Mouse (Mus musculus) limb, embryonic 11.5 days (tissue): ENCODE results near the gene Izumo1r. TPM values are rescaled to one million over a fixed set of nuclear protein-coding genes. Genes with fewer than 3 reads are reported as not detected.

Experiments used
- ATAC-seq: fragments of 200-750 bp; cut with Nextera tagmentation; 2 replicates; pipeline ENCODE4 v1.8.0; 2017; ENCODE audit warnings: low read depth; ENCODE audit not compliant: insufficient number of reproducible peaks, low FRiP score, low TSS enrichment
- DNase-seq: peaks from one replicate; pipeline ENCODE4 v3.0.0-alpha.2; 2015; ENCODE audit warnings: low spot score
- H3K27ac ChIP-seq: fragments of 300-500 bp; sonication (generic); replicated peaks from 2 replicates; pipeline ENCODE4 v1.5.1; 2014; ENCODE audit warnings: low read depth, mild to moderate bottlenecking, low read length
- H3K27me3 ChIP-seq: fragments of 300-500 bp; sonication (generic); 2 replicates; pipeline ENCODE4 v1.6.1; 2014; ENCODE audit warnings: mild to moderate bottlenecking, low read length, mixed read lengths; ENCODE audit not compliant: control insufficient read depth, insufficient read depth
- H3K36me3 ChIP-seq: fragments of 300-500 bp; sonication (generic); 2 replicates; pipeline ENCODE4 v1.6.1; 2014; ENCODE audit warnings: mild to moderate bottlenecking, low read length, moderate library complexity, mixed read lengths; ENCODE audit not compliant: control insufficient read depth, insufficient read depth
- H3K4me1 ChIP-seq: fragments of 300-500 bp; sonication (generic); 2 replicates; pipeline ENCODE4 v1.6.1; 2014; ENCODE audit warnings: low read length, mixed read lengths; ENCODE audit not compliant: control insufficient read depth, insufficient read depth
- H3K4me2 ChIP-seq: fragments of 300-500 bp; sonication (generic); 2 replicates; pipeline ENCODE4 v1.6.1; 2014; ENCODE audit warnings: low read depth, mild to moderate bottlenecking, moderate library complexity; ENCODE audit not compliant: severe bottlenecking
- H3K4me3 ChIP-seq: fragments of 300-500 bp; sonication (generic); 2 replicates; pipeline ENCODE4 v1.5.1; 2014; ENCODE audit warnings: low read depth, low read length
- H3K9ac ChIP-seq: fragments of 300-500 bp; sonication (generic); 2 replicates; pipeline ENCODE4 v1.6.1; 2014; ENCODE audit warnings: mild to moderate bottlenecking, low read length
- H3K9me3 ChIP-seq: fragments of 300-500 bp; sonication (generic); 2 replicates; pipeline ENCODE4 v1.6.1; 2016; ENCODE audit warnings: low read length; ENCODE audit not compliant: control insufficient read depth
- WGBS: fragments of 180-500 bp; shearing (Covaris S2); extraction: QIAGEN DNeasy Blood & Tissue Kit; methylation state at CpG from one replicate; pipeline ENCODE4 v1.1.7; 2014; 5-methylcytosine and 5-hydroxymethylcytosine counted together
- polyA plus RNA-seq: library from polyadenylated mRNA; unstranded; fragments of >200 nt; fragmentation: Nextera tagmentation; extraction: Ambion mirVana; gene quantifications from 2 replicates; pipeline ENCODE4 v1.2.1, GENCODE M21; 2014

Gene Izumo1r
- polyA plus RNA-seq, 1 experiment from 2014 or later = not detected

- Histone ChIP-seq H3K27me3 (no peaks in the 10 kb centered on the region), H3K9ac (no peak overlapping the region), H3K36me3 (no peaks in the 10 kb centered on the region), H3K27ac (no peak overlapping the region), H3K4me3 (no peak overlapping the region), H3K4me1 (no peaks in the 10 kb centered on the region), H3K9me3 (no peaks in the 10 kb centered on the region), H3K4me2 (no peak overlapping the region)
- DNase-seq = no peak
- ATAC-seq = no peak
- WGBS = 57% methylated on average over 2 of the region's 2 CpGs
These were observed 31.1 kb upstream of the Izumo1r start for GRCm38 (mm10) chr9:14934851-14935250.

DNA sequence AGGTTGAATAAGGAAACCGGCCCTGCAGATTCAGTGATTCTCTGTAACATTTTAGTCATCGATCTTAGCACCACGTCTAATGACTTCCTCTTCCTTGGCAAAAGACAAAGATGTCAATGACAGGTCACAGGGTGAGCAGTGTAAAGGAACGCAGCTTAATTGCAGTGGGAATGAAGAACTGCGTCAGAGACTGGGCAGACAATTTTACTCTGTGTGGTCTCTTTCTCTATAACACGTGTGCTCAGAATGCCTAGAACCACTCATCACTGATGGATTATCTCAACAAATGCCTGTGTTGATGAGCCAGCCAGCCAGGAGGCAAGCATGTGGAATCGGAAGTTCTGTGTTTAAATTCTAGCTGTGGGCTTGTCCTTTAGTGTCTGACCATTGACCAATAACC is 28.2 kb upstream of the Izumo1r start:
- Histone ChIP-seq H3K4me3 (no peak overlapping the region), H3K27me3 (no peaks in the 10 kb centered on the region), H3K27ac (no peak overlapping the region), H3K36me3 (no peaks in the 10 kb centered on the region), H3K9ac (no peak overlapping the region), H3K4me2 (no peak overlapping the region), H3K9me3 (no peaks in the 10 kb centered on the region), H3K4me1 (no peaks in the 10 kb centered on the region)
- 57% methylated on average over 7 of the region's 7 CpGs for WGBS
- ATAC-seq (no peak), DNase-seq (no peak)

- no peaks in the 10 kb centered on the region for H3K9me3 ChIP-seq
- no peak overlapping the region for H3K4me2 ChIP-seq
- H3K27me3 ChIP-seq = no peaks in the 10 kb centered on the region
- ATAC-seq (no peak), DNase-seq (no peak)
- no peaks in the 10 kb centered on the region for H3K36me3 ChIP-seq
- no peak overlapping the region for H3K9ac ChIP-seq
- no peak overlapping the region for H3K4me3 ChIP-seq
- H3K27ac ChIP-seq = no peak overlapping the region
- 86% methylated on average over 8 of the region's 8 CpGs for WGBS
- no peaks in the 10 kb centered on the region for H3K4me1 ChIP-seq
These were observed 27.5 kb upstream of the Izumo1r start for GRCm38 (mm10) chr9:14931211-14931610.

DNA sequence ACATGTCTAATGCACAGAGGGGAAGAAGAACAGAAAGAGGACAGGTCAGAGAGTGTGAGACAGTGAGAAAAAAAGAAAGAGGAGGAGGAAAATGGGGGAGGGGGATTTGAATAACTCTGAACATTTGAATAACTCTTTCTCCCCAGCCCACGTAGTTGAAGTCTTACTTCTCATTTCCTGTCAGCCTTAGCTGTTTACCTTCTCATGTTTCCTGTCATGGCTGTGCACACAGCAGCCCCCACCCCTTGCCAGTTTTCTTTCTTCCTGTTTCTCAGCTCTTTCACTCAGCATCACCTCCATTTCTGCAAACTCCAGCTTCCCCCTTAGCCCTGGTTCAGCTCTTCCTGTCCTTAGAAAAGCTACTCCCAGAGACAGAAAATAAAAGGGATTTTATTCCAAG is 22.8 kb upstream of the Izumo1r start:
- no peaks in the 10 kb centered on the region for H3K27me3 ChIP-seq
- no peak for DNase-seq
- no peaks in the 10 kb centered on the region for H3K9me3 ChIP-seq
- no peak overlapping the region for H3K4me3 ChIP-seq
- no peak overlapping the region for H3K9ac ChIP-seq
- no peak for ATAC-seq
- H3K36me3 ChIP-seq = no peaks in the 10 kb centered on the region
- H3K27ac ChIP-seq = no peak overlapping the region
- WGBS = 10% methylated on average over 1 of the region's 1 CpGs
- H3K4me2 ChIP-seq = no peak overlapping the region
- H3K4me1 ChIP-seq = no peaks in the 10 kb centered on the region

- WGBS = 73% methylated on average over 4 of the region's 4 CpGs
- Histone ChIP-seq H3K9me3 (no peaks in the 10 kb centered on the region), H3K27ac (no peak overlapping the region), H3K4me2 (no peak overlapping the region), H3K4me1 (no peaks in the 10 kb centered on the region), H3K27me3 (no peaks in the 10 kb centered on the region), H3K36me3 (no peaks in the 10 kb centered on the region), H3K9ac (no peak overlapping the region), H3K4me3 (no peak overlapping the region)
- DNase-seq = no peak
- ATAC-seq = no peak
These were observed 19.9 kb upstream of the Izumo1r start for GRCm38 (mm10) chr9:14923625-14924024.

DNA sequence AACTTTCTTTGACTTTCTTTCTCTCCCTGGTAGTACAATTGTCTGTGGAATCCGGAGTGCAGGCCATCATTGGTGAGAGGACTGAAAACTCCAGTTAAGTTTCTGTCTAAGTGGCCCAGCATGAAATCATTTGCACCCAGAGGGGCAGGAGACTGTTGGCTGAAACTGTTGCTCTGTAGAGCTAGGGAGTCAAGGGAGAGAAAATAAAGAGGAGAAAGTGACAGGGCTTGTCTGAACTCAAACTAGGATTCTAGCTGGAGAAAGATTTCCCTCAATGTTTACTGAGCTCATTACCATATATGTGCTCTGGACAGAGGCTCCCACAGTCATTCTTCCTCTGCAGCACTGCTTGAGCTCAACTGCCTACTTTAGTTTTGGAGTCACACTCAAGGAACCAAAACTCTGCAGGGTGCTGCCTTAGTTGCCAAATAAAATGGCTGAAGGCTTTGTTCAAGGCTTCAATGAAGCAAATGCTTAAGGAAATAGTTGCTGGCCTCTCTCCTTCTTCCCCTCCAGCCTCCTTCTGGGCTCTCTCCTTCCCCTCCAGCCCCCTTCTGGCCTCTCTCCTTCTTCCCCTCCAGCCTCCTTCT is 18.3 kb upstream of the Izumo1r start:
- Histone ChIP-seq H3K27me3 (no peaks in the 10 kb centered on the region), H3K9ac (no peak overlapping the region), H3K4me2 (no peak overlapping the region), H3K4me1 (no peaks in the 10 kb centered on the region), H3K9me3 (no peaks in the 10 kb centered on the region), H3K4me3 (no peak overlapping the region), H3K27ac (no peak overlapping the region), H3K36me3 (no peaks in the 10 kb centered on the region)
- 42% methylated on average over 1 of the region's 1 CpGs for WGBS
- no peak for DNase-seq
- no peak for ATAC-seq

DNA sequence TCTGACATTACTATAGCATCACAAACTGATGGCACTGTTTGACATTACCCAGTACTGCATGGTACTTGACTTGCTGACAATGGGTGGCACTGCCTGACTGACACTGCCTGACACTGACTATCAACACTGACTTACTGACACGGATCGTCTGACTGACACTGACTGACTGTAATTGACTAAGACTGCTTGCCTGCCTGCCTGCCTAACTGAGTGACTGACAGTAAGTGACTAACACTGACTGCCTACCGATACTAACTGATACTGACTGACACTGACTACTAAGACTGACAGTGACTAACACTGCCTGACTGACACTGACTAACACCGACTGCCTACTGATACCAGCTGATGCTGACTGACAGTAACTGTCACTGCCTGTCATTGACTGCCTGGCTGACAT is 17.5 kb upstream of the Izumo1r start:
- Histone ChIP-seq H3K9me3 (no peaks in the 10 kb centered on the region), H3K9ac (no peak overlapping the region), H3K27me3 (no peaks in the 10 kb centered on the region), H3K4me1 (no peaks in the 10 kb centered on the region), H3K4me2 (no peak overlapping the region), H3K27ac (no peak overlapping the region), H3K36me3 (no peaks in the 10 kb centered on the region), H3K4me3 (no peak overlapping the region)
- no peak for ATAC-seq
- WGBS = 74% methylated on average over 4 of the region's 4 CpGs
- DNase-seq = no peak

DNA sequence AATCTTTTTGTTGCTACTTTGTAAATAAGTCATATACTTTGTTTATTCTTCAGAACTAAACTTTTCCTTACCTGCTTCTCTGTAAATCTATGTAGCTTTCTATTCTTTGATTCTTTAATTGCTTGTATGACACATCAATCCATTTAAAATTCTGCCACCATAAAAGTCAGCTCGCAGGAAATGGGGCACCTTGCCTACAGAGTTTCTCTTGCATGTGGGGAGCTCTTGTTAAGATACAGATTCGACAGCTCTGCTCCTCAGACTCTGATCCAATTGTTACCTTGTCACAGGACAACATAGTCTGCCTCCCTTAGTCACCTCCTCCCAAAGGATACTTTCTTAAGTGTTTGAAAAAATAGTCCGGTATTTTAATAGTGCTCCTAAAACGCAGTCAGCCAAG is 16.9 kb upstream of the Izumo1r start:
- H3K4me2 ChIP-seq = no peak overlapping the region
- DNase-seq (no peak), ATAC-seq (no peak)
- no peaks in the 10 kb centered on the region for H3K4me1 ChIP-seq
- 76% methylated on average over 4 of the region's 4 CpGs for WGBS
- H3K27ac ChIP-seq = no peak overlapping the region
- no peaks in the 10 kb centered on the region for H3K9me3 ChIP-seq
- no peaks in the 10 kb centered on the region for H3K36me3 ChIP-seq
- H3K4me3 ChIP-seq = no peak overlapping the region
- H3K9ac ChIP-seq = no peak overlapping the region
- no peaks in the 10 kb centered on the region for H3K27me3 ChIP-seq
